Mouse (Mus musculus) v-Abl transformed pro-B cells (cell line): ENCODE data around the gene Shisa5.

Experiments
- in situ Hi-C, 2 experiments: fragments of 400-800 bp; cut with MboI; formaldehyde crosslinking; loops; one replicate each; pipeline ENCODE4 v1.15.1; 2025; ENCODE audit not compliant: unreplicated experiment in 2 of 2

Shisa5 gene

GRCm38 (mm10) chr9:109051651-109052489 lies 13.5 kb downstream of the Shisa5 start:
- in situ Hi-C loops, result no loop called here

GRCm38 (mm10) chr9:109052490-109053260 lies 14.3 kb downstream of the Shisa5 start:
- in situ Hi-C loops, result no loop called here

GRCm38 (mm10) chr9:109053366-109053765 lies 15.0 kb downstream of the Shisa5 start:
- in situ Hi-C loops, result no loop called here

- in situ Hi-C loops, result no loop called here
Observed at GRCm38 (mm10) chr9:109053851-109054250, 15.5 kb downstream of the Shisa5 start.

GRCm38 (mm10) chr9:109054712-109055111 lies 16.3 kb downstream of the Shisa5 start:
- in situ Hi-C loops, result no loop called here

GRCm38 (mm10) chr9:109055271-109056030 lies 17.1 kb downstream of the Shisa5 start:
- in situ Hi-C loops, result no loop called here

- in situ Hi-C loops, result no loop called here
Observed at GRCm38 (mm10) chr9:109056081-109056690, 17.8 kb downstream of the Shisa5 start.

- in situ Hi-C loops, result no loop called here
Observed at GRCm38 (mm10) chr9:109056916-109057315, 18.6 kb downstream of the Shisa5 start.

GRCm38 (mm10) chr9:109057543-109057942 lies 19.2 kb downstream of the Shisa5 start:
- in situ Hi-C loops, result no loop called here

GRCm38 (mm10) chr9:109058006-109058765 lies 19.8 kb downstream of the Shisa5 start:
- in situ Hi-C loops, result no loop called here

- in situ Hi-C loops, result no loop called here
Observed at GRCm38 (mm10) chr9:109059136-109059903, 21.0 kb downstream of the Shisa5 start, which contains the start of gene Trex1. Gene Trex1 (minus strand): TSS chr9:109059734.

- in situ Hi-C loops, result loop anchor here in 1 of 2 experiments (5.0 kb wide), 1 partner anchor 58 kb away; no protein-coding TSS in a partner anchor
Observed at GRCm38 (mm10) chr9:109060184-109060897, 22.0 kb downstream of the Shisa5 start.

GRCm38 (mm10) chr9:109060898-109061295 lies 22.5 kb downstream of the Shisa5 start:
- in situ Hi-C loops, result loop anchor here in 1 of 2 experiments (5.0 kb wide), 1 partner anchor 59 kb away; no protein-coding TSS in a partner anchor

- in situ Hi-C loops, result no loop called here
Observed at GRCm38 (mm10) chr9:109068095-109068735, 29.9 kb downstream of the Shisa5 start.

- in situ Hi-C loops, result no loop called here
Observed at GRCm38 (mm10) chr9:109073661-109074573, 35.6 kb downstream of the Shisa5 start, which contains the start of gene Atrip. Gene Atrip (minus strand): TSS chr9:109074124.

- in situ Hi-C loops, result loop anchor here in 1 of 2 experiments (25.0 kb wide), 1 partner anchor 1543 kb away; the partner anchor contains the start of genes Cyb561d2, Nprl2, Tmem115 and Zmynd10
Observed at GRCm38 (mm10) chr9:109080516-109080915, 42.2 kb downstream of the Shisa5 start.
